Mouse (Mus musculus): Measurements from ENCODE around the gene Padi4.

Gene Padi4

DNA sequence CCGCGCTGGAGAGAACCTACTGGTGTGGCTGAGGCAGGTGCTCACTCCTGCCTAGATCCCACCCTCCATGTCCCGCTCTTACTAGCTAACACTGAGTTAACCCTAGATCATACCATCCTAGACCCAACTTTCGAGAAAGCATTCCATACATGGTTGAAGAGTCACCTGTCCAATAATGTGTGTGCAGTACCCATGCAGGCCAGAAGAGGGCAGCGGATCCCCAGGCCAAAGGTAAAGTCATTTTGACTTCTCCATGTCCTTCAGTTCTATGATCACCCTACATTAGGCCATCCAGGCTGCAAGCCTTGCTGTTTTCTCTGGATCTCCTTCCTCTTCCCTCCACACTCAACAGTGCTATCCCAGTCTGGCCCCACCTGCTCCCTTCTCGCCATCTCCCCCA is 14.9 kb upstream of the Padi4 start:
- peak; percentile 66 for DNase-seq (ENCODE audit: low read depth, low spot score)

GRCm38 (mm10) chr4:140788264-140788663 is 14.2 kb upstream of the Padi4 start:
- DNase-seq (ENCODE audit: low read depth, low spot score), result no peak

DNA sequence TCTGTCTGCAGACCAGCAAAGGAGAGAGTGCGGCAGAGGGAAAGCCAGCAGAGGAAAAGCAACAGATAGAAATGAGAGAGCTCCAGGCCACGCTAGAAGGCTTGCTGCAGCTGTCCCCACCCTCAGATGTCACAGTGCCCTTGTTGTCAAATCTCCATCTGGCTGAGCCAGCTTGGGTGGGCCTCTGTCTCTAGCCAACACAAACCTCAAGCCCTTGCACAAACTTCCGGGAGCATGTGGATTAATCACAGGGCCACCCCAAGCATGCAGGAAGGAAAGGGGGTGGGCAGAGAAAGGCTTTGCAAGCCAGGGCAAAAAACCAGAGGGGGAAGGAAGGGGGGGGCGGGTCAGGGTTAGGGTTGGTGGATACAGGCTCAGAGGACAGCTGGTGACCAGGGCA is 13.4 kb upstream of the Padi4 start:
- no peak for DNase-seq (ENCODE audit: low read depth, low spot score)

DNA sequence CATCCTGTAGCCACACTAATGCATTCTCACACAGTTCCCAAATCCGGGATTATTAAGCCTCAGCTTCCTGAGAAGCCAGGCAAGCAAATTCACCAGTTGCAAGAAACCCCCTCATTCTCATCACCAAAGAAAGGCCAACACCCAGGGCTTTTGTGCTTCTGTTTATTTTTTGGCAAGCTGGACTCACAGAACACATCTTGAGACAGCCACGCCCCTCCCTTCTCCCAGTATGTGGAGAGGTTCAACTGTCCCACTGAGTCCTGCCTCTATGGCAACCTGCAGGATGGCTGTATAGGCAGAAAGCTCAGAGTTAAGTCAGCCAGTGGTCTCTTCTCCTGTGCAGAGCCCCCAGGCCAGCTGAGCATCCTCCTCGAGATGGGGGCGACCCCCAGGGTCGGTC is 11.2 kb upstream of the Padi4 start:
- DNase-seq (ENCODE audit: low read depth, low spot score), result no peak

- DNase-seq (ENCODE audit: low read depth, low spot score), result no peak
Measured at GRCm38 (mm10) chr4:140784292-140784945, 10.4 kb upstream of the Padi4 start.

DNA sequence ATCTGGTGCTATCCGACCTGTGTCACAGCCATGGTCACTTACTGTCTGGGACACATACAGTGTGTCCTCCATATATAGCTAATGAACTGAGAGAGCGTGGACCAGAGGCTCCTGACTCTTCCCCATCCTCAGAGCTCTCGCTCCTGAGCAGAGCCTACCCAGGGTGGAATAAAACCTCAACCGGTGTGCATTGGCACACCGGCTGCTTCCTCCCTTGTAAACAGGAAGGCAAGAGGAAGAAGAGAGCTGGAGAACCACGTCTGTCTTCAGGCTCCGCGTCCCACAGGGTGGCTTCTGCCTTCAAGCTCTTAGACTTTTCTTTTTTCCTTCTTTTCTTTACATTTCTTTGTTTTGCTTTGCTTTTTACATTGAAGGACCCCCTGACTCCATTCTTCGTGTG is 8.8 kb upstream of the Padi4 start:
- DNase-seq (ENCODE audit: low read depth, low spot score), result no peak

DNA sequence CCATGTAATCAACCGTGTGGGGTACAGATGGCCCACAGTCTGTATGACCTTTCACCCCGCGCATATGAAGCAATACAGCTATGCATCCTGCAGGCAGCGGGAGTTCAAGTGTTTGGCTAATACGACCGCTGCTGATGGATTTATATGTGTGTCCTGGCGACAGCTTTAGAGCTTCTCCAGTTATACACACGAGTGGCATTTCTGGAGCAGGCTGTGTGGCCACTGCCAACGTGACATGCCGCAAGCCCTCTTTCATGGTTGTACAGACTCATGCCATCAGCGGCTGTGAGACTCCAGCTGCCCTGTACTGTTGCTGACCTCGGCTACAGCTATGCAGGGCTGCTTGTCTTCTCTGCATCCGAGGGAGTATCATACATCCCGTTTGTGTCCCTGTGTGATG is 6.5 kb upstream of the Padi4 start:
- no peak for DNase-seq (ENCODE audit: low read depth, low spot score)

DNA sequence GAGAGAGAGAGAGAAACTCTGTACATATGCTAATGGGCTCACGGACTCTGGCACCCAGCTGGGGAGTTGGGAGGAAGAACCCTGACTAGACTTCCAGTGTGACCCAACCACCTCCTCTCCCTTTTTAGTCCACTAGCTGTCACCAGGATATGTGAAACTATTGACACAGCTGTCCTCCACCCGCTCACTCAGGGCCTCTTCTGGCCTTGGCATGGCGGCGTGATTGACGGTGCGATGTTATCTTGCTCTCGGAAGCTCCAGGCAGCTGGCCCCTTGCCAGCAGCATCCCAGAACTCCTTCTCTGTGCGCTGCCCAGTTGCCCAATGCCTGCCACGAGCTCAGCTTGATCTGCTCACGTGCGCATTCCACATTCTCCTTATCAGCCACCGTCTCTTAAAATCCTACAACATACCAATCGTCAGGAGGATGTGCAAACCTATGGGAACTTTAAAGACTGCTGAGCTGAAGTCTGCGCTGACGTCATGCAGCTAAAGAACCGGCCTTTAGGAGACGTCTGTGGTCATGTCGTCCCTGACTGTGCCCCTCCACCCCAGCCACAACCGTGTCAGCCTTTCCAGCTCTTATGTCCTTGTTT is 5.9 kb upstream of the Padi4 start:
- DNase-seq (ENCODE audit: low read depth, low spot score), result no peak

GRCm38 (mm10) chr4:140776623-140777022 is 2.6 kb upstream of the Padi4 start:
- DNase-seq (ENCODE audit: low read depth, low spot score), result peak; percentile 66

GRCm38 (mm10) chr4:140775876-140776275 is 1.8 kb upstream of the Padi4 start:
- peak; percentile 47 for DNase-seq (ENCODE audit: low read depth, low spot score)

DNA sequence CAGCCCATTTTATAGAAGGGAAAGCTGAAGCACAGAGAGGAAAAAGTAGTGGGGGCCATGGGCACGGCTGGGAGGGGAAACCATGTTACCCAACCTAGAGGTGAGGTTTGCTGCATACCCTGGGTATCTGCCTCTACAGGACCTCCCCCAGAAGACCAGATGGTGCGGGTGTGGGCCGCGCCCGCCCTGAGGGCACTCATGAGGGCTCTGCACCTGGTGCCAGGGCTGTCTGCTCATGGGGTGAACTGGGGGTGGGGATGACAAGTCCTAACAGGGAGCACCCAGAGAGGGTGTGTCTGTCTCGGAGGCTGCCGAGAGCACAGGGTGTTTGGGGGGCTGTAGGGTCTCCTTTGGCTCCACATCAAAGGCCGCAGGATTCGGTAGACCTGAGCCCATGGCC is 857 bp upstream of the Padi4 start:
- no peak for DNase-seq (ENCODE audit: low read depth, low spot score)

DNA sequence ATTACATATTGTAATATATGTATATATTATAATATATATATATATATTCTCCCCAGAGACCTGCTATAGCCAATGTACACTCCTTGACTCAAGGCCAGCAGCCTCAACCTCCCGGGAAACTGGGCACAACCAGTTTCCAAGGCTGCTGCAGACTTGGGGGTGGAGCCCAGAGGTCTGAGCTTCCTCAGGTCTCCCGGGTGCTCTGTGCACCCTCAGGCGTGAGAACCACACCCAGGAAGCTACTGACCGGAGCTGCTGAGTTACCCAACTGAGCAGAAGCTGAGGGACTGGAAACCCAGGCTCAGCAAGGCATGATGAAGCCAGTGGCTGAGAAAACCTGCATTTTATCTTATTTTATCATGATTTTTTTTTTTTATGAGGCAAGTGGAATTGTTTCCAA is 2.9 kb downstream of the Padi4 start:
- DNase-seq (ENCODE audit: low read depth, low spot score), result no peak

DNA sequence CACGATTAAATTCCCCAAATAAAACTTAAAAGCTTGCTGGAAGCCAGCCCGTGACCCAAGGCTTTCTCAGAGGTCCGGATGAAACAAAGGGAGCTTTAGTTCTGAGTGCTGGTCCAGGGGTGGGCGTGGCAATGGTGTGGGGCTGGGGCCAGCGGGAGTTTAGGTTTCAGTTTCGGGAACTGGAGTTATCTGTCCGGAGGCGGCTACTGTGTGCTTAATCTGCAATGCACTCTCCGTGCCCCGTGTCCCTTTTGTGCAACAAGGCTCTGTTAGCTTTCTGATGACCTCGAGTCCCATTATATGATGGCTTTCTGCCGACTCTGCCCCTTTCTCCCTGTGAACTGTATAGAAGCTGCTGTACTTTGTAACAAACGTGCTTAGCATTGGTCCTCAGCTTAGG is 3.6 kb downstream of the Padi4 start:
- no peak for DNase-seq (ENCODE audit: low read depth, low spot score)

GRCm38 (mm10) chr4:140768973-140769372 is 5.1 kb downstream of the Padi4 start:
- no peak for DNase-seq (ENCODE audit: low read depth, low spot score)

DNA sequence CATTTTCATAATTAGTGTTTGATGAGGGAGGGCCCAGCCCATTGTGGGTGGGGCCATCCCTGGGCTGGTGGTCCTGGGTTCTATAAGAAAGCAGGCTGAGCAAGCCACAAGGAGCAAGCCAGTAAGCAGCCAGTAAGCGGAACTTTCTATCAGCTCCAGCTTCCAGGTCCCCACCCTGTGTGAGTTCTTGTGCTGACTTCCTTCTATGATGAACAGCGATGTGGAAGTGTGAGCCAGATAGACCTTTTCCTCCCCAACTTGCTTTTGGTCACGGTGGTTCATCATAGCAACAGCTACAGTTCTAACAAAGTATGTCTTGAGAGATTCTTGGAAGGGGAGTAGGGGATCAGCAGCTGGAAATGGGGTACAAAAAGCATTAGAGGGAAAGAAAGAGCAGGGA is 8.1 kb downstream of the Padi4 start:
- DNase-seq (ENCODE audit: low read depth, low spot score), result no peak

DNA sequence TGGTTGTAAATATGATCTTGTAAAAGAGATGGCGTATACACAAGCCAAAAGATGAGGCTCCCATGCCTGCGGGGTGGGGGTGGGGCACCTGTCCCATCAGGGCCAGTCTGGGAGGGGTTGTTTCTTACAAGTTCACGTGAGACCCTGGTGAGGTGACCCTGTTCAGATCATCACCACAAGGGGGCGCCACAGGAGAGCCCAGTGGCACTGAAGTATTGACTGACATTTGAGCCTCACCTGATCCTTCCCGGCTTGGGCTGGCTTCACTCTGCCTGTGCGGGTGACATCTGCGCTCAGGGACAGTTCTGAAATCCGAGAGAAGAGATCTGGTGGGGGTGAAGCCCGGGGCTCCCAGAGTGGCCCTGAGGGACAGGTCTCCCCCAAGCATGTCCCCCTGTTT is 10.9 kb downstream of the Padi4 start:
- DNase-seq (ENCODE audit: low read depth, low spot score), result peak; percentile 69

DNA sequence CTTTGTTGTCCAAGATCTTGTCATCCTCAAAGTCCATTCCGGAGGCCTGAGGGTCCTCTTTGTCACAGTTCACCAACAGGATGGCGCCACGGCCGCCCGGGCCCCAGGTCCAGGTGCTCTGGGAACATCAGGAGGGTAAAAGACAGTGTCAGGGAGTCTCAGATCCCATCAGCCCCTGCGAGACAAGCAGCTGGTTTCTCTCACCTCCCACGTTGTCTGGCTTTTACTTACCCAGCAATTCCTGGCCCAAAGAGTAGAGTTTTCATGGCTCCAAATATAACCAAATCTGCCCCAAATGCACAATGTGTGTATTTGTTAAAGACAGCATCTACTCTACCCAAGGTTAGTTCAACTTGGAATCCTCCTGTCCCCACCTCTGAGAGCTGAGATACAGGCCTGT is 12.4 kb downstream of the Padi4 start:
- DNase-seq (ENCODE audit: low read depth, low spot score), result no peak

DNA sequence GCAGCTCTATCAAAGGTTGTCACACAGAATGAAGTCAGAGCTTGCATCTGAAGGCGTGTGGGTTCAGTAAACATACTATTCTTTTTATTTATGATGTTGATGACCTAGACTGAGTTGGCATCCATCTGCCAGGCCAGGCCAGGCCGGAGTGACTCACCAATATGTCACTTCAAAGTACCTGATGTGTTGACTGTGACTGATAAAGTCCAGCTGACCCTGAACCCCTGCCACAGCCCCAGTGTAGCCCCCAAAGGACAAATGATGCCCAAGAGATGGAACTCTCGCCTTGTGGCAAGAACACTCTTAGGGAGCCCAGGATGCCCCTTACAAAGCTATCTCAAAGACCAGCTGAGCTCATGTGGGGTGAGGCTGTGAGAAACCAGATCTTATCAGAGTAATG is 18.2 kb downstream of the Padi4 start:
- no peak for DNase-seq (ENCODE audit: low read depth, low spot score)

GRCm38 (mm10) chr4:140753366-140753765 is 20.7 kb downstream of the Padi4 start:
- DNase-seq (ENCODE audit: low read depth, low spot score), result no peak

DNA sequence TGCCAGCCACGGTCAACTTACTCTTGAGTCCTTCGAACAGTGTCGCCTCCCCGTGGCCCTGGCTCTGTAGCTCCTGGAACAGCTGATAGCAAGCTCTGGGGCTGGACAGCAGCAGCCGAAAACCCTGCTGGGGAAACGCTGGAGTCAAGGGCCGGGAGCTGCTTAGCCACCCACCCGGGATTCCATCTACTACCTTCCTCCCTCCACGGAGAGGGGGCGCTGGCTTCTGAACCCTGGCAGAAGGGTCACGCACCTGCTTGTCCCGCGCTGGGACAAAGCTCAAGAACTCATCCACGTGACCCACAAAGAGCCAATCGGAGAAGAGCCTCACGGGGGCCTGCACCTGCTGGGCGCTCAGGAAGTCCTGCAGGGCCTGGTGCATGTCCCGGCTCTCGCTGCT is 23.7 kb downstream of the Padi4 start:
- DNase-seq (ENCODE audit: low read depth, low spot score), result peak; percentile 64

- no peak for DNase-seq (ENCODE audit: low read depth, low spot score)
Measured at GRCm38 (mm10) chr4:140747978-140748377, 26.1 kb downstream of the Padi4 start.

DNA sequence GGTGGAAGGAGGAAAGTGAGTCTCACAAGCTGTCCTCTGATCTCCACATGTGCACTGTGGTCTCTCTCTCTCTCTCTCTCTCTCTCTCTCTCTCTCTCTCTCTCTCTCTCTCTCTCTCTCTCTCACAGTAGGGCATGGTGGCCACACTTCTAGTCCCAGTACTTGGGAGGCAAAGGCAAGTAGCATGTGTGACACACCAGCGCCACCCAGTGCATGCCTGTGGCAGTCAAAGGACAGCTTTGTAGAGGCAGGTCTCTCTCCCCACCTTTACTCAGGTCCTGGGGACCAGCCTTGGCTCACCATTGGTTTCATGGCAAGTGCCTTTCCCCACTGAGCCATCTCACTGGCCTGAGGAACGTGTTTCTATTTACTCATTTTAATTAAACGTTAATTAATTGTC is 29.4 kb downstream of the Padi4 start:
- peak; percentile 47 for DNase-seq (ENCODE audit: low read depth, low spot score)

DNA sequence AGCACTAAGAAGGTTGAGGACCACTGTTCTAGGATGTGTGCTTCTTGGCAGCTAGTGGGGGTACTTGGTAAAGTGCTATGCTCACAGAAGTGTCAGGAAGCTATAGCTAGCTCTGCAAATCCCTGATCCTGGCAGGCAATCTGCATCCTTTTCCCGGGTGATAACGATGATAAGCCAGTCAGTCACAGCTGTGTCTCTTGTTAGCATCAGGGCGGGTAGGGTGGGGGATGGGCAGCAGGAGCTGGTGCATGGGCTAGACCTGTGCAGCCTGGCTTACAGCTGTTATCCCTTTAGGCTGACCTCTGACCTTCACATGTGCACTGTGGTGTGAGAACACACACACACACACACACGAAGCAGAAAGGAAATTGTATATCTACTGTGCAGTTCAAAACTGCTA is 30.9 kb downstream of the Padi4 start:
- no peak for DNase-seq (ENCODE audit: low read depth, low spot score)

DNA sequence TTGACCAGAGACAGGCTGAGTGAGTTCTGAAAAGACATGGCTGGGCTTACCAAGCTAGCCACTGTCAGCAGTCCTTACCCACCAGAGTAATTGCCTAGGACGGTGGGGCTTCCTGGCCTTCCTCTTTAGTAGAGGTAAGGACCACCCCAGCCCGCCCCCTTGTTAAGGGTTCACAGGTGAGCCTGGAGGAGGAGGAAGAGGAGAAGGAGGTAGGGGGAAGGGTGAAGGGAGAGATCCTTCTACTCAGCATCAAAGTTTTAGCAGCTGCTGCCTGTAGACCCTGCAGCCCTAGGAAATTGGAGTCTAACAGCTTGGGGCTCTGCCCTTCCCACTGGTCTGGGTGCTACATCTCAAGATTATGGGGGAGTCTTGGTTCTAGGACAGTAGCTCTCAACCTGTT is 31.5 kb downstream of the Padi4 start, which contains the start of gene Padi6:
TSS of gene Padi6 (minus strand) at position 101 of the 400 bp plus-strand sequence.
- no peak for DNase-seq (ENCODE audit: low read depth, low spot score)
